Mouse (Mus musculus) liver, embryonic 14.5 days (tissue): ENCODE measurements around the gene Bcl2. TPM values are rescaled to one million over a fixed set of nuclear protein-coding genes. Genes with fewer than 3 reads are reported as not detected.

Experiments
- ATAC-seq: fragments of 200-750 bp; cut with Nextera tagmentation; 2 replicates; pipeline ENCODE4 v1.8.0; 2017; ENCODE audit warnings: moderate number of reproducible peaks, mild to moderate bottlenecking, moderate library complexity; ENCODE audit not compliant: insufficient read depth
- DNase-seq, 3 experiments: peaks; one replicate each; pipeline ENCODE4 v3.0.0-alpha.2; 2012 to 2013; ENCODE audit warnings: low read depth in 3 of 3, low spot score in 3 of 3
- H3K27ac ChIP-seq: fragments of 300-500 bp; sonication (generic); 2 replicates; pipeline ENCODE4 v1.5.1; 2014; ENCODE audit warnings: moderate library complexity, mild to moderate bottlenecking, control low read depth, inconsistent platforms
- H3K27me3 ChIP-seq: fragments of 300-500 bp; sonication (generic); 2 replicates; pipeline ENCODE4 v1.6.1; 2014; ENCODE audit warnings: mild to moderate bottlenecking, low read length, moderate library complexity; ENCODE audit not compliant: control insufficient read depth, insufficient read depth
- H3K36me3 ChIP-seq: fragments of 300-500 bp; sonication (generic); replicated peaks from 2 replicates; pipeline ENCODE4 v1.6.1; 2014; ENCODE audit warnings: low read depth; ENCODE audit not compliant: control insufficient read depth, insufficient read depth
- H3K4me1 ChIP-seq, 2 experiments: fragments of 200-500 bp in 1 of 2; fragments of 300-500 bp in 1 of 2; sonication (generic) in 1 of 2; replicated peaks; 2 replicates each; pipeline ENCODE4 v1.6.1; 2012 to 2014; ENCODE audit warnings: antibody characterized with exemption in 1 of 2, inconsistent platforms in 1 of 2, low read length in 1 of 2; ENCODE audit not compliant: control insufficient read depth in 2 of 2, insufficient read depth in 2 of 2
- H3K4me2 ChIP-seq: fragments of 300-500 bp; sonication (generic); 2 replicates; pipeline ENCODE4 v1.6.1; 2014; ENCODE audit warnings: low read depth, mild to moderate bottlenecking, control low read depth, moderate library complexity
- H3K4me3 ChIP-seq, 2 experiments: fragments of 200-500 bp in 1 of 2; fragments of 300-500 bp in 1 of 2; sonication (generic) in 1 of 2; 2 replicates each; pipeline ENCODE4 v1.5.1; 2012 to 2014; ENCODE audit warnings: low read depth in 2 of 2, low read length in 2 of 2, mild to moderate bottlenecking in 2 of 2, control low read depth in 1 of 2, inconsistent platforms in 1 of 2, moderate library complexity in 1 of 2; ENCODE audit not compliant: insufficient read depth in 1 of 2
- H3K9ac ChIP-seq: fragments of 300-500 bp; sonication (generic); replicated peaks from 2 replicates; pipeline ENCODE4 v1.6.1; 2014; ENCODE audit warnings: mild to moderate bottlenecking, control low read depth, moderate library complexity
- H3K9me3 ChIP-seq: fragments of 300-500 bp; sonication (generic); 2 replicates; pipeline ENCODE4 v1.6.1; 2016; ENCODE audit warnings: low read length, mixed read lengths; ENCODE audit not compliant: control insufficient read depth
- CTCF ChIP-seq: IDR thresholded peaks from 2 replicates; pipeline ENCODE4 v1.5.1; 2016; ENCODE audit warnings: antibody characterized with exemption, low read depth, control low read depth
- EP300 ChIP-seq: IDR thresholded peaks from 2 replicates; pipeline ENCODE4 v1.6.1; 2016; ENCODE audit warnings: antibody characterized with exemption, low read depth
- WGBS: fragments of 180-500 bp; shearing (Covaris S2); extraction: QIAGEN DNeasy Blood & Tissue Kit; methylation state at CpG from one replicate; pipeline ENCODE4 v1.1.7; 2014; ENCODE audit not compliant: insufficient replicate concordance; 5-methylcytosine and 5-hydroxymethylcytosine counted together
- microRNA-seq: library from miRNA; unstranded; fragments of <30 nt; microRNA quantifications from one replicate; pipeline ENCODE4, GENCODE M21; 2016
- polyA plus RNA-seq, 2 experiments: library from polyadenylated mRNA; depleted of rRNA in 1 of 2; stranded (reverse) in 1 of 2; unstranded in 1 of 2; fragments of >200 nt; fragmentation: Nextera tagmentation in 1 of 2; extraction: Ambion mirVana in 1 of 2; gene quantifications; 2 replicates each; pipeline versions ENCODE4 v1.2.1 to v1.2.3; 2012 to 2014

Bcl2 gene
- polyA plus RNA-seq, 2 experiments, result 0.38 to 0.43 TPM

DNA sequence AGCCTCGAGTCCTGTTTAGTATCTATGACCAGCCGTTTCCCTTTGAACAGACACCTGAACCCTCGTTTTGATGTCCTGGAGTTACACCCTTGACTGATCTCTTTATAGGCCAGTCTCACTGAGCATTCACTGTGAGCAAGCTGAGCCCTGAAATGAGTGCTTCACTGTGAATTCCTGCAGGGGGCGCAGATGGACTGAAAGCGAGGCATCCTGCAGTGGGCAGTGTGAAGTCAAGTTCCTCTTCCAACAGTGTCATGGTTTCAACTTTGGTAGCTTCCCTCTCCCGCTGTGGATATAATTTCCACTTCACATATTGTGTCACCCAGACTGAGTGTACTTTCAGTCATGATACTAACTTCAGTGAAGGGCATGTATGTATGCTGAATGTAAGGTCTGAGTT, 202.5 kb downstream of the Bcl2 start:
- DNase-seq (peak; percentile 25 to 36 (median 30)), ATAC-seq (0 out of 2 replicates have a peak, but pooled peaks have one; percentile 39)
- Histone ChIP-seq H3K4me3 (no peak overlapping the region), H3K4me1 (no peaks in the 10 kb centered on the region; a peak in 1 of 4 replicates), H3K9ac (no peak overlapping the region), H3K4me2 (no peak overlapping the region), H3K27me3 (no peaks in the 10 kb centered on the region), H3K27ac (no peak overlapping the region), H3K36me3 (no peaks in the 10 kb centered on the region), H3K9me3 (no peaks in the 10 kb centered on the region)
- WGBS, result 11% methylated on average over 6 of the region's 6 CpGs
- TF ChIP-seq CTCF (peak; percentile 81), EP300 (no peak)

DNA sequence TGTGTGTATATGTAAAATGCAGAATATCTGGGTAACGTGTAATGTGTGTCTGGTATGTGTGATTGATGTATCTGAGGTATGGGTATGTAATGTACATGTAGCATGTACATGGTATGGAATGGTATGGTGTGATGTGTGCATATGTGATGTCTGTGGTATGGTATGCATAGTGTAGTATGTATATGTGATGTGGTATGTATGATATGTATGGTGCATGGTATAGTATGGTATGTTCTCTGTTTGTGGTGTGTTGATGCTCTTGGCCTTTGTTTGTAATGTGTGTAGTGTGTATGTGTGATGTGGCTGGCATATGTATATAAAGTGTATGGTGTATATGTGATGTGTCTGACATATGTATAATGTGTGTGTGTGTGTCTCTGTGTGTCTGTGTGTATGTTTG, 206.5 kb downstream of the Bcl2 start:
- Histone ChIP-seq H3K27ac (no peak overlapping the region), H3K4me2 (no peak overlapping the region), H3K4me3 (no peak overlapping the region), H3K9me3 (no peaks in the 10 kb centered on the region), H3K36me3 (no peaks in the 10 kb centered on the region), H3K9ac (no peak overlapping the region), H3K27me3 (no peaks in the 10 kb centered on the region), H3K4me1 (no peaks in the 10 kb centered on the region)
- ATAC-seq (no peak), DNase-seq (no peak)
- TF ChIP-seq EP300, result no peak
- TF ChIP-seq CTCF, result no peak
- 51% methylated on average over 1 of the region's 1 CpGs for WGBS

DNA sequence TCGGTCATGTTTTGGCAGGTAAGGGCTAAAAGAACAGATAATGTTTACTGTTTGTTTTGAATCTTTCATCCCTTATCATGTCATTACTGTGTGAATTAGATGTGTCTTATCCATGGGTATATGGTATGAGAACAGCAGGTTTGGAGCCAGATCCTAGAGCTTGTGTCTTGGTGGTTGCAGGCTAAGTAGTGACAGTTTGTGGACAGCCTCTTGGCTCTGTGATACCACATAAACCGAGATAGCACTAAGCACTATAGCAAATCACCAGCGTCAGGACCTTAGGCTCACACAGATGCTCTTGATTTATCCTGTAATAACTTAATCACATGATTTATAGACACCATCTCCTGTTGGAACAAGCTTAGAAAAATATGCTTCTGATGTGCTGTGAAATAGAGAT, 210.2 kb downstream of the Bcl2 start:
- no peak for DNase-seq
- ATAC-seq, result no peak
- Histone ChIP-seq H3K4me2 (no peak overlapping the region), H3K36me3 (no peaks in the 10 kb centered on the region), H3K9ac (no peak overlapping the region), H3K4me1 (no peaks in the 10 kb centered on the region), H3K27ac (no peak overlapping the region), H3K9me3 (no peaks in the 10 kb centered on the region), H3K4me3 (no peak overlapping the region), H3K27me3 (no peaks in the 10 kb centered on the region)
- 63% methylated on average over 3 of the region's 3 CpGs for WGBS
- TF ChIP-seq CTCF, result no peak
- no peak for TF ChIP-seq EP300

DNA sequence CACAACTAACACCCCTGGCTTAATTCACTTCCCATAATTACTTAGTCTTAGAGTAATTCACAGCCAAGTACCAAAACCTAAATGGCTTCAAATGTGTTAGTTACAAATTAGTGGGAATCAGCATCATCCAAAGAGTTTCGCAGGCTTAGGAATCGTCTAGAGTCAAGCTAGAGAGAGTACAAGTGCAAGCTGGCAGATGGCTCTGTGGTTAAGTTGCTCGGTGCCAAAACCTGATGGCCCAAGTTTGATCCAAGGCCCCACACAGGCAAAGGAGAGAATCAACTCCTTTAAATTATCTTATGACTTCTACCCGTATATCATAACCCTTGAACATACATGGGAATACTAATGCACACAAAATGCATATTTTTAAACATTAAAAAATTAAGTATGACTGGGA, 210.7 kb downstream of the Bcl2 start:
- ATAC-seq (no peak), DNase-seq (no peak)
- Histone ChIP-seq H3K36me3 (no peaks in the 10 kb centered on the region), H3K4me1 (no peaks in the 10 kb centered on the region), H3K27me3 (no peaks in the 10 kb centered on the region), H3K9ac (no peak overlapping the region), H3K4me3 (no peak overlapping the region), H3K27ac (no peak overlapping the region), H3K9me3 (no peaks in the 10 kb centered on the region), H3K4me2 (no peak overlapping the region)
- TF ChIP-seq CTCF, result no peak
- no peak for TF ChIP-seq EP300
- 69% methylated on average over 4 of the region's 4 CpGs for WGBS

DNA sequence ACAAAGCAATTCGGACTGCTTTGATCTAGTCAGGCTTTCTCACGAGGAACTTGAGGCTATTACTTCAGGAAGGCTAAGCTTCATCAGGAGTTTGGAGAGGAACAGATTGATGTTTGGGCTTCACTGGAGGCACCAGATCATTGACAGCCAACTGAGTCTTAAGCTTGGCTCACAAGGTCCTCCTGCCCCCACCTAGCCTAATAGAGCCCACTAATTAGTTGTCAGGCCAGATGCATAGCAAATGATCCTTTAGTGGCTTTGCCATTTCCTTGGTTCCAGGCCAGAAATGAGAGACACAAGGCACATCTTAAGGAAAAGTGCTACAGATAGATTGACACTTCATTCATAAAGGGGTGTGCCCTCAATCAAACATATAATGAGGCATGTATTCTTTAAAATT, 216.1 kb downstream of the Bcl2 start:
- 31% methylated on average over 2 of the region's 2 CpGs for WGBS
- TF ChIP-seq CTCF (no peak), EP300 (no peak)
- Histone ChIP-seq H3K4me1 (no peaks in the 10 kb centered on the region), H3K9me3 (no peaks in the 10 kb centered on the region), H3K4me3 (no peak overlapping the region), H3K4me2 (no peak overlapping the region), H3K27ac (no peak overlapping the region), H3K9ac (no peak overlapping the region), H3K27me3 (no peaks in the 10 kb centered on the region), H3K36me3 (no peaks in the 10 kb centered on the region)
- no peak for DNase-seq
- no peak for ATAC-seq

Small RNAs within 50 kb of the gene (microRNA-seq; reads per million reads assigned to microRNA genes)
- not detected for gene Mir3473f

Other genes with a start within 250 kb of the Bcl2 start
- gene Kdsr, start 45.5 kb upstream of the Bcl2 start, polyA plus RNA-seq (2012; rRNA removed), result 0.88 and 1.3 TPM in 2 replicates
- gene Kdsr, start 45.5 kb upstream of the Bcl2 start, polyA plus RNA-seq (2014; fragmentation: Nextera tagmentation; extraction: Ambion mirVana), result 3.0 and 4.0 TPM in 2 replicates
- 4.9 and 9.5 TPM in 2 replicates for gene Vps4b, start 82.5 kb upstream of the Bcl2 start, polyA plus RNA-seq (2012; rRNA removed)
- 21.9 and 25.7 TPM in 2 replicates for gene Vps4b, start 82.5 kb upstream of the Bcl2 start, polyA plus RNA-seq (2014; fragmentation: Nextera tagmentation; extraction: Ambion mirVana)
- 0.02 TPM in 1 of 2 replicates, not detected in the other for gene Serpinb5, start 146.9 kb upstream of the Bcl2 start, polyA plus RNA-seq (2012; rRNA removed)
- gene Serpinb5, start 146.9 kb upstream of the Bcl2 start, polyA plus RNA-seq (2014; fragmentation: Nextera tagmentation; extraction: Ambion mirVana), result not detected in 2 replicates
- not detected in 2 replicates for gene Serpinb12, start 220.2 kb upstream of the Bcl2 start, polyA plus RNA-seq (2012; rRNA removed)
- not detected in 2 replicates for gene Serpinb12, start 220.2 kb upstream of the Bcl2 start, polyA plus RNA-seq (2014; fragmentation: Nextera tagmentation; extraction: Ambion mirVana)